Mouse (Mus musculus) liver, embryonic 11.5 days (tissue): ENCODE data around the gene Zbtb7b. TPM values are rescaled to one million over a fixed set of nuclear protein-coding genes. Genes with fewer than 3 reads are reported as not detected.

Experiments used
- polyA plus RNA-seq: library from polyadenylated mRNA; unstranded; fragments of >200 nt; fragmentation: Nextera tagmentation; extraction: Ambion mirVana; gene quantifications from 2 replicates; pipeline ENCODE4 v1.2.1, GENCODE M21; 2014

The Zbtb7b gene
- polyA plus RNA-seq, 1 experiment from 2014 or later = 2.1 TPM

Other genes starting within 250 kb of the Zbtb7b start
- gene Hcn3, start 234.6 kb downstream of the Zbtb7b start, polyA plus RNA-seq = 1.2 and 1.6 TPM in 2 replicates
- gene Clk2, start 230.0 kb downstream of the Zbtb7b start, polyA plus RNA-seq = 18.8 and 22.8 TPM in 2 replicates
- 110 and 116 TPM in 2 replicates for gene Scamp3, start 217.3 kb downstream of the Zbtb7b start, polyA plus RNA-seq
- gene Fam189b, start 211.6 kb downstream of the Zbtb7b start, polyA plus RNA-seq = 12.7 and 13.5 TPM in 2 replicates
- gene Gba, start 191.8 kb downstream of the Zbtb7b start, polyA plus RNA-seq = 38.5 and 42.1 TPM in 2 replicates
- gene Thbs3, start 179.6 kb downstream of the Zbtb7b start, polyA plus RNA-seq = 3.2 and 5.9 TPM in 2 replicates
- gene Mtx1, start 167.7 kb downstream of the Zbtb7b start, polyA plus RNA-seq = 219 and 241 TPM in 2 replicates
- 0.30 and 0.62 TPM in 2 replicates for gene Muc1, start 165.7 kb downstream of the Zbtb7b start, polyA plus RNA-seq
- gene Krtcap2, start 148.8 kb downstream of the Zbtb7b start, polyA plus RNA-seq = 246 and 251 TPM in 2 replicates
- gene Trim46, start 148.5 kb downstream of the Zbtb7b start, polyA plus RNA-seq = 0.97 and 1.7 TPM in 2 replicates
- gene Dpm3, start 135.4 kb downstream of the Zbtb7b start, polyA plus RNA-seq = 106 and 118 TPM in 2 replicates
- 25.3 and 31.5 TPM in 2 replicates for gene Slc50a1, start 124.2 kb downstream of the Zbtb7b start, polyA plus RNA-seq
- gene Efna1, start 113.6 kb downstream of the Zbtb7b start, polyA plus RNA-seq = 11.4 and 11.8 TPM in 2 replicates
- 2.1 and 3.9 TPM in 2 replicates for gene Efna3, start 71.8 kb downstream of the Zbtb7b start, polyA plus RNA-seq
- 6.5 and 6.9 TPM in 2 replicates for gene Efna4, start 56.7 kb downstream of the Zbtb7b start, polyA plus RNA-seq
- 19.5 and 23.2 TPM in 2 replicates for gene Adam15, start 44.8 kb downstream of the Zbtb7b start, polyA plus RNA-seq
- 0.10 TPM in 1 of 2 replicates, not detected in the other for gene Dcst2, start 32.8 kb downstream of the Zbtb7b start, polyA plus RNA-seq
- gene Dcst1, start 29.5 kb downstream of the Zbtb7b start, polyA plus RNA-seq = not detected in 2 replicates
- not detected in 2 replicates for gene Lenep, start 8.0 kb upstream of the Zbtb7b start, polyA plus RNA-seq
- gene Flad1, start 17.1 kb upstream of the Zbtb7b start, polyA plus RNA-seq = 34.3 and 37.8 TPM in 2 replicates
- 498 and 502 TPM in 2 replicates for gene Cks1b, start 23.6 kb upstream of the Zbtb7b start, polyA plus RNA-seq
- 72.8 and 75.6 TPM in 2 replicates for gene Shc1, start 23.7 kb upstream of the Zbtb7b start, polyA plus RNA-seq
- 35.5 and 37.7 TPM in 2 replicates for gene Pygo2, start 35.4 kb upstream of the Zbtb7b start, polyA plus RNA-seq
- gene Pbxip1, start 41.9 kb upstream of the Zbtb7b start, polyA plus RNA-seq = 8.3 and 8.7 TPM in 2 replicates
- gene Pmvk, start 59.8 kb upstream of the Zbtb7b start, polyA plus RNA-seq = 58.0 and 58.3 TPM in 2 replicates
- gene Kcnn3, start 125.4 kb upstream of the Zbtb7b start, polyA plus RNA-seq = 0.19 and 0.45 TPM in 2 replicates